Mouse (Mus musculus) liver, embryonic 15.5 days (tissue): Measurements from ENCODE around the gene Crybg2. TPM values are rescaled to one million over a fixed set of nuclear protein-coding genes. Genes with fewer than 3 reads are reported as not detected.

Experiments used
- ATAC-seq: fragments of 200-750 bp; cut with Nextera tagmentation; 2 replicates; pipeline ENCODE4 v1.8.0; 2017; ENCODE audit warnings: moderate number of reproducible peaks, mild to moderate bottlenecking, moderate library complexity; ENCODE audit not compliant: insufficient read depth
- H3K27ac ChIP-seq: fragments of 300-500 bp; sonication (generic); replicated peaks from 2 replicates; pipeline ENCODE4 v1.5.1; 2015; ENCODE audit warnings: mild to moderate bottlenecking, inconsistent platforms
- H3K27me3 ChIP-seq: fragments of 300-500 bp; sonication (generic); 2 replicates; pipeline ENCODE4 v1.6.1; 2015; ENCODE audit warnings: mild to moderate bottlenecking, inconsistent platforms
- H3K36me3 ChIP-seq: fragments of 300-500 bp; sonication (generic); replicated peaks from 2 replicates; pipeline ENCODE4 v1.6.1; 2015; ENCODE audit warnings: moderate library complexity, mild to moderate bottlenecking, inconsistent platforms
- H3K4me1 ChIP-seq: fragments of 300-500 bp; sonication (generic); replicated peaks from 2 replicates; pipeline ENCODE4 v1.6.1; 2015; ENCODE audit warnings: inconsistent platforms
- H3K4me2 ChIP-seq: fragments of 300-500 bp; sonication (generic); 2 replicates; pipeline ENCODE4 v1.6.1; 2015; ENCODE audit warnings: moderate library complexity, mild to moderate bottlenecking, inconsistent platforms
- H3K4me3 ChIP-seq: fragments of 300-500 bp; sonication (generic); replicated peaks from 2 replicates; pipeline ENCODE4 v1.5.1; 2015; ENCODE audit warnings: mild to moderate bottlenecking, inconsistent platforms
- H3K9ac ChIP-seq: fragments of 300-500 bp; sonication (generic); 2 replicates; pipeline ENCODE4 v1.6.1; 2015; ENCODE audit warnings: moderate library complexity, mild to moderate bottlenecking, inconsistent platforms
- H3K9me3 ChIP-seq: fragments of 300-500 bp; sonication (generic); replicated peaks from 2 replicates; pipeline ENCODE4 v1.6.1; 2016; ENCODE audit warnings: inconsistent platforms
- WGBS: fragments of 180-500 bp; shearing (Covaris S2); methylation state at CpG from one replicate; pipeline ENCODE4 v1.1.7; 2015; ENCODE audit warnings: mixed read lengths; ENCODE audit not compliant: insufficient replicate concordance; 5-methylcytosine and 5-hydroxymethylcytosine counted together
- polyA plus RNA-seq: library from polyadenylated mRNA; unstranded; fragments of >200 nt; fragmentation: Nextera tagmentation; extraction: Ambion mirVana; gene quantifications from 2 replicates; pipeline ENCODE4 v1.2.1, GENCODE M21; 2015

Gene Crybg2
- polyA plus RNA-seq, 1 experiment from 2014 or later = 0.59 TPM

GRCm38 (mm10) chr4:134129482-134129881 is 68.9 kb downstream of the Crybg2 start:
- Histone ChIP-seq H3K9me3 (no peaks in the 10 kb centered on the region), H3K27ac (peak overlapping the region; percentile 72), H3K9ac (peak overlapping the region; percentile 76), H3K27me3 (peaks cover 3% of the 10 kb centered on the region; the same call in 1 of the 2 replicates), H3K4me1 (peaks cover 64% of the 10 kb centered on the region), H3K4me3 (peak overlapping the region; percentile 73), H3K36me3 (peaks cover 14% of the 10 kb centered on the region), H3K4me2 (peak overlapping the region; percentile 94)
- ATAC-seq = no peak
- WGBS = 17% methylated on average over 6 of the region's 6 CpGs

- H3K4me3 ChIP-seq = no peak overlapping the region
- peaks cover 52% of the 10 kb centered on the region for H3K4me1 ChIP-seq
- no peaks in the 10 kb centered on the region for H3K27me3 ChIP-seq
- 74% methylated on average over 3 of the region's 3 CpGs for WGBS
- no peak overlapping the region for H3K9ac ChIP-seq
- no peak overlapping the region for H3K4me2 ChIP-seq
- no peaks in the 10 kb centered on the region for H3K9me3 ChIP-seq
- no peak for ATAC-seq
- peaks cover 27% of the 10 kb centered on the region for H3K36me3 ChIP-seq
- H3K27ac ChIP-seq = no peak overlapping the region
Measured at GRCm38 (mm10) chr4:134132117-134132516, 71.5 kb downstream of the Crybg2 start.

GRCm38 (mm10) chr4:134132519-134133095 is 72.0 kb downstream of the Crybg2 start:
- Histone ChIP-seq H3K4me2 (no peak overlapping the region), H3K4me1 (peaks cover 47% of the 10 kb centered on the region), H3K27me3 (no peaks in the 10 kb centered on the region), H3K4me3 (no peak overlapping the region), H3K36me3 (peaks cover 32% of the 10 kb centered on the region), H3K9me3 (no peaks in the 10 kb centered on the region), H3K27ac (no peak overlapping the region), H3K9ac (no peak overlapping the region)
- WGBS = 60% methylated on average over 8 of the region's 8 CpGs
- ATAC-seq = no peak

GRCm38 (mm10) chr4:134136280-134136926 is 75.8 kb downstream of the Crybg2 start:
- no peak overlapping the region for H3K4me3 ChIP-seq
- H3K4me1 ChIP-seq = peaks cover 9% of the 10 kb centered on the region
- peaks cover 38% of the 10 kb centered on the region for H3K36me3 ChIP-seq
- H3K9ac ChIP-seq = no peak overlapping the region
- H3K27ac ChIP-seq = no peak overlapping the region
- ATAC-seq = no peak
- WGBS = 45% methylated on average over 3 of the region's 3 CpGs
- H3K4me2 ChIP-seq = no peak overlapping the region
- no peaks in the 10 kb centered on the region for H3K9me3 ChIP-seq
- H3K27me3 ChIP-seq = no peaks in the 10 kb centered on the region

- Histone ChIP-seq H3K9me3 (no peaks in the 10 kb centered on the region), H3K27ac (no peak overlapping the region), H3K4me1 (no peaks in the 10 kb centered on the region), H3K36me3 (peaks cover 52% of the 10 kb centered on the region), H3K27me3 (no peaks in the 10 kb centered on the region), H3K4me2 (no peak overlapping the region), H3K9ac (no peak overlapping the region), H3K4me3 (no peak overlapping the region)
- no peak for ATAC-seq
- 76% methylated on average over 2 of the region's 2 CpGs for WGBS
Measured at GRCm38 (mm10) chr4:134138857-134139256, 78.2 kb downstream of the Crybg2 start.

Other genes with a start within 250 kb of the Crybg2 start
- 68.0 and 77.2 TPM in 2 replicates for gene Rps6ka1, start 173.0 kb upstream of the Crybg2 start, polyA plus RNA-seq
- gene Hmgn2, start 92.2 kb upstream of the Crybg2 start, polyA plus RNA-seq = 509 and 615 TPM in 2 replicates
- gene Dhdds, start 59.9 kb upstream of the Crybg2 start, polyA plus RNA-seq = 17.1 and 17.5 TPM in 2 replicates
- gene Lin28a, start 42.0 kb upstream of the Crybg2 start, polyA plus RNA-seq = 0.91 and 1.5 TPM in 2 replicates
- gene Zfp683, start 7.0 kb upstream of the Crybg2 start, polyA plus RNA-seq = not detected in 2 replicates
- gene Cd52, start 34.3 kb downstream of the Crybg2 start, polyA plus RNA-seq = 47.4 and 51.5 TPM in 2 replicates
- 1.8 and 2.1 TPM in 2 replicates for gene Ubxn11, start 41.8 kb downstream of the Crybg2 start, polyA plus RNA-seq
- 151 and 166 TPM in 2 replicates for gene Sh3bgrl3, start 68.0 kb downstream of the Crybg2 start, polyA plus RNA-seq
- gene Cep85, start 126.3 kb downstream of the Crybg2 start, polyA plus RNA-seq = 37.0 and 37.6 TPM in 2 replicates
- gene Gm7534, start 142.2 kb downstream of the Crybg2 start, polyA plus RNA-seq = not detected in 2 replicates
- not detected in 2 replicates for gene Catsper4, start 166.6 kb downstream of the Crybg2 start, polyA plus RNA-seq
- gene Cnksr1, start 177.6 kb downstream of the Crybg2 start, polyA plus RNA-seq = 0.10 TPM in 2 replicates
- gene E130218I03Rik, start 182.8 kb downstream of the Crybg2 start, polyA plus RNA-seq = 0.16 TPM in 1 of 2 replicates, not detected in the other
- 5.4 and 5.8 TPM in 2 replicates for gene Zfp593, start 184.8 kb downstream of the Crybg2 start, polyA plus RNA-seq
- gene Gm30191, start 186.1 kb downstream of the Crybg2 start, polyA plus RNA-seq = not detected in 2 replicates
- 0.46 and 1.0 TPM in 2 replicates for gene Grrp1, start 193.3 kb downstream of the Crybg2 start, polyA plus RNA-seq
- 9.8 and 11.9 TPM in 2 replicates for gene Pdik1l, start 227.1 kb downstream of the Crybg2 start, polyA plus RNA-seq